ENCODE assay signal across 17 mouse cellular contexts in genomic region chr9:71664855-71665254, GRCm38 (mm10).
DNase-seq lines count a peak whose midpoint lies in the region; ATAC-seq and TF ChIP-seq lines count a peak whose summit lies in the region.
"Had no signal": no experiment of that assay in that cellular context is flagged by ENCODE, and none has a peak within 500 bp of the region (broad histone marks: within the 10 kb centered on the region; RNA-seq: fewer than 3 reads in every experiment).

No protein-coding gene starts in this region.

- 91% methylated on average over 3 of the region's 3 CpGs for WGBS in lung, embryonic 14.5 days
- 97% methylated on average over 3 of the region's 3 CpGs for WGBS in kidney, postnatal 0 days
- 94% methylated on average over 3 of the region's 3 CpGs for WGBS in stomach, postnatal 0 days

- H3K9me3 ChIP-seq in lung, embryonic 14.5 days (ENCODE audit: low read depth, low read length) = no peaks in the 10 kb centered on the region
- no peaks in the 10 kb centered on the region for H3K9me3 ChIP-seq in kidney, postnatal 0 days (replicated peaks; ENCODE audit: low read length)
- H3K9me3 ChIP-seq in stomach, postnatal 0 days (ENCODE audit: control insufficient read depth, low read length) = no peaks in the 10 kb centered on the region
- H3K9me3 ChIP-seq: embryonic facial prominence, embryonic 10.5 days; forebrain, embryonic 13.5 days; hindbrain, embryonic 12.5 days had no signal

- no peak for ATAC-seq in lung, embryonic 14.5 days (ENCODE audit: insufficient read depth)
- no peak for ATAC-seq in kidney, postnatal 0 days (replicated peaks; ENCODE audit: low FRiP score, low read depth)
- no peak for ATAC-seq in stomach, postnatal 0 days (ENCODE audit: low FRiP score, low TSS enrichment)
- ATAC-seq: forebrain, embryonic 13.5 days; forebrain, postnatal 0 days; hindbrain, embryonic 16.5 days had no signal

- no peaks in the 10 kb centered on the region for H3K27me3 ChIP-seq in lung, embryonic 14.5 days (ENCODE audit: insufficient read depth, low read length)
- no peaks in the 10 kb centered on the region for H3K27me3 ChIP-seq in kidney, postnatal 0 days (ENCODE audit: insufficient read depth, low read length)
- H3K27me3 ChIP-seq in stomach, postnatal 0 days (ENCODE audit: control insufficient read depth, insufficient read depth, low read length) = no peaks in the 10 kb centered on the region
- H3K27me3 ChIP-seq: forebrain, embryonic 13.5 days; hindbrain, embryonic 12.5 days had no signal

- H3K4me2 ChIP-seq in lung, embryonic 14.5 days = no peak overlapping the region
- no peak overlapping the region for H3K4me2 ChIP-seq in kidney, postnatal 0 days (ENCODE audit: low read length)
- H3K4me2 ChIP-seq in stomach, postnatal 0 days (replicated peaks; ENCODE audit: low read depth) = no peak overlapping the region
- H3K4me2 ChIP-seq: forebrain, embryonic 13.5 days; hindbrain, embryonic 12.5 days had no signal

- H3K9ac ChIP-seq in lung, embryonic 14.5 days = no peak overlapping the region
- no peak overlapping the region for H3K9ac ChIP-seq in kidney, postnatal 0 days (ENCODE audit: low read depth, low read length)
- H3K9ac ChIP-seq in stomach, postnatal 0 days (ENCODE audit: low read length) = no peak overlapping the region
- H3K9ac ChIP-seq: forebrain, embryonic 13.5 days; forebrain, postnatal 0 days; hindbrain, embryonic 12.5 days had no signal

- no peak for TF ChIP-seq EP300 in stomach, postnatal 0 days (optimal IDR thresholded peaks at IDR 0.05)

- peak; percentile 62 for DNase-seq in kidney, adult 11 months
- no peak for DNase-seq in kidney, postnatal 14 days
- DNase-seq in lung, embryonic 14.5 days = no peak
- DNase-seq in lung, postnatal 4 days = no peak
- DNase-seq in kidney, postnatal 0 days (ENCODE audit: low spot score) = no peak
- no peak for DNase-seq in stomach, postnatal 0 days (ENCODE audit: low spot score)
- DNase-seq: adrenal gland, postnatal 25 days; cerebellum, adult 18-20 months; cerebellum, adult 9-11 months; cerebellum, postnatal 36 days; forebrain, postnatal 0 days; gastrocnemius, postnatal 25 days; heart, postnatal 4 days had no signal

- peaks cover 42% of the 10 kb centered on the region for H3K4me1 ChIP-seq in lung, embryonic 14.5 days (ENCODE audit: insufficient read depth)
- H3K4me1 ChIP-seq in kidney, postnatal 0 days (replicated peaks; ENCODE audit: insufficient read depth, low read length) = peaks cover 30% of the 10 kb centered on the region
- peaks cover 2% of the 10 kb centered on the region; the same call in 1 of the 2 replicates for H3K4me1 ChIP-seq in stomach, postnatal 0 days (replicated peaks; ENCODE audit: control insufficient read depth, insufficient read depth)

- no peak overlapping the region for H3K4me3 ChIP-seq in lung, embryonic 14.5 days (ENCODE audit: low read depth, low read length)
- H3K4me3 ChIP-seq in kidney, postnatal 0 days (replicated peaks; ENCODE audit: low read depth, low read length) = no peak overlapping the region
- no peak overlapping the region for H3K4me3 ChIP-seq in stomach, postnatal 0 days (ENCODE audit: low read depth, low read length)
- H3K4me3 ChIP-seq: embryonic facial prominence, embryonic 10.5 days; forebrain, embryonic 13.5 days; hindbrain, embryonic 12.5 days had no signal

- TF ChIP-seq CTCF in lung, embryonic 14.5 days (IDR thresholded peaks at IDR 0.05; ENCODE audit: low read depth) = no peak
- no peak for TF ChIP-seq CTCF in kidney, postnatal 0 days (IDR thresholded peaks at IDR 0.05; ENCODE audit: low read depth)
- TF ChIP-seq CTCF in stomach, postnatal 0 days (IDR thresholded peaks at IDR 0.05; ENCODE audit: low read depth) = no peak

- no peaks in the 10 kb centered on the region for H3K36me3 ChIP-seq in lung, embryonic 14.5 days (ENCODE audit: insufficient read depth)
- H3K36me3 ChIP-seq in kidney, postnatal 0 days (ENCODE audit: insufficient read depth, low read length) = no peaks in the 10 kb centered on the region
- no peaks in the 10 kb centered on the region for H3K36me3 ChIP-seq in stomach, postnatal 0 days (ENCODE audit: control insufficient read depth, insufficient read depth, low read length)
- H3K36me3 ChIP-seq: embryonic facial prominence, embryonic 10.5 days; hindbrain, embryonic 12.5 days had no signal

- H3K27ac ChIP-seq in lung, embryonic 14.5 days (ENCODE audit: low read depth) = peak overlapping the region; percentile 89; the same call in 1 of the 2 replicates
- H3K27ac ChIP-seq in kidney, postnatal 0 days = peak overlapping the region; percentile 87
- H3K27ac ChIP-seq in stomach, postnatal 0 days (replicated peaks) = no peak overlapping the region; the same call in 1 of the 2 replicates
- H3K27ac ChIP-seq: embryonic facial prominence, embryonic 10.5 days; forebrain, embryonic 13.5 days; hindbrain, embryonic 12.5 days had no signal
